Mouse (Mus musculus) left cerebral cortex, adult 2 months (tissue): Measurements from ENCODE around the gene Abcc12. TPM values are rescaled to one million over a fixed set of nuclear protein-coding genes. Genes with fewer than 3 reads are reported as not detected.
A peak's percentile ranks its signal among the peaks of the same experiment; 100 is the strongest.

Experiments used
- DNase-seq, 2 experiments: peaks; one replicate each; pipeline ENCODE4 v3.0.0; 2021 to 2022; ENCODE audit warnings: low spot score in 2 of 2, mixed read lengths in 1 of 2; ENCODE audit errors: extremely low spot score in 1 of 2
- H3K27ac ChIP-seq: fragments of 200-600 bp; 2 replicates; pipeline ENCODE4 v1.8.1; 2022
- H3K4me3 ChIP-seq: fragments of 200-600 bp; 2 replicates; pipeline ENCODE4 v1.8.1; 2022
- CTCF ChIP-seq: fragments of 200-600 bp; IDR thresholded peaks from 2 replicates; pipeline ENCODE4 v1.8.1; 2022; ENCODE audit warnings: antibody characterized with exemption, mild to moderate bottlenecking, moderate library complexity
- intact Hi-C: fragments of 180-260 bp; cut with DNase I; formaldehyde crosslinking; loops from one replicate; pipeline ENCODE4 v1.15.1; 2025
- total RNA-seq, 2 experiments: library from RNA; stranded (reverse); gene quantifications; 2 replicates each; pipeline ENCODE4 v1.2.3; 2021

Abcc12 gene
- total RNA-seq, 2 experiments from 2014 or later, result 0.23 to 0.42 TPM

DNA sequence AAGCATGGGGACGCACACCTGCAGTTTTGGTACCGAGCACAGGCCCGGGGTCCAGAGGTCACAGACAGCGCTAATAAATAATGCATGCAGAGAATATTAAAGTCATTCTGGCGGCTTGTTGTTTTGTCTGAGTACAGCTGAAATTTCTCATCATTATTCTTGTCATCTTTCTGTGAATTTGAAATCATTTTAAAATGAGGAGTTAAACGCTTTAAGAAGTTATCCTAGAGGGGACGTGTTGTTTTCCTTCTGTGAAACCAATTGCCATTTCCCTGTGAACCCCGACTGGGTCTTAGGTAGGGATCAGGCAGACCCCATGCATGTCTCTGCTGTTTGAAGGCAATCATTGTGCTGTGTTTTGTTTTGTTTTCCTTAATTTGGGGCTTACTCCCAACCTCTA lies 2.9 kb downstream of the Abcc12 start:
- intact Hi-C loops, result no loop called here
- TF ChIP-seq CTCF, result no peak
- H3K4me3 ChIP-seq, result no peak overlapping the region
- no peak for DNase-seq
- peak overlapping the region; percentile 60 for H3K27ac ChIP-seq

DNA sequence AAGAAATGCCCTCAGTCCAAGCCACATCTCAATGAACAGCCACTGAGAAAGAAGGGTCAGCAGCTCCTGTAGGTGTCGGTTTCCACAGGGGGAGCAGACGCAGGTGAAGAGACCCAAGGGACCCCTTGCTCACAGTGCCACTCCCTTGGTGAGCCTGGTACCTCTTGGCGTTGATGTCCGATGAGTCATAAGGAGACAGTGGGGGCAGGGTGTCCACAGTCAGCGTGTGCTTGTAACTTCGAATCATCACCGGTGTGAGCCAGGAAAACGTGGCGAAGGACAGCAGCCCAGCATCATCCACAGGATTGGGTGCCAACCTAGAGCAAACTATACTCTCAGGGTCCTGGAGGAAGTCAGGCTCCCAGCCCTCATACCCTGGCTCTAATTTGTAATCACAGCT lies 16.8 kb downstream of the Abcc12 start:
- intact Hi-C loops, result no loop called here
- DNase-seq, result no peak

DNA sequence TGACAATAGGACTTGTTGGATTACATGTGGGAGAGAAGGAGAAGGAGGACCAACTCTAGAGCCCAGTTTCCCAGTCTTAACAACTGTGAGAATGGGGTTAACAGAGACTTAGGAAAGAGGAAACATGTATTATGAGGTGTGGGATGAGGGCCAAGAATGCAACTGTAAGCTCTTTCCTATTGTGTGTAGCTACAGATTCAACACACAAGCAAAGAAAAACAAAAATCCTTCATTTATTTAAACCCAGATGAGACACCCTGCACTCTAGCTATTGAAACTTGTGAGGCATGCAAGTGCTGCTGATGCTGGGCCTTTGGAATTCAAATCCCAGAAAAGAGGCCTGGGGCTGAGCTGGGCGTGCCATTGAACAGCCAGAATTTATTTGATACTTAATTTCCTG lies 18.7 kb downstream of the Abcc12 start:
- no peak for DNase-seq
- TF ChIP-seq CTCF, result no peak
- intact Hi-C loops, result no loop called here
- Histone ChIP-seq H3K27ac (no peak overlapping the region), H3K4me3 (no peak overlapping the region)

More for the DNA sequence above, 16.8 kb downstream of the Abcc12 start:
- no peak overlapping the region for H3K4me3 ChIP-seq
- TF ChIP-seq CTCF, result no peak
- H3K27ac ChIP-seq, result no peak overlapping the region

DNA sequence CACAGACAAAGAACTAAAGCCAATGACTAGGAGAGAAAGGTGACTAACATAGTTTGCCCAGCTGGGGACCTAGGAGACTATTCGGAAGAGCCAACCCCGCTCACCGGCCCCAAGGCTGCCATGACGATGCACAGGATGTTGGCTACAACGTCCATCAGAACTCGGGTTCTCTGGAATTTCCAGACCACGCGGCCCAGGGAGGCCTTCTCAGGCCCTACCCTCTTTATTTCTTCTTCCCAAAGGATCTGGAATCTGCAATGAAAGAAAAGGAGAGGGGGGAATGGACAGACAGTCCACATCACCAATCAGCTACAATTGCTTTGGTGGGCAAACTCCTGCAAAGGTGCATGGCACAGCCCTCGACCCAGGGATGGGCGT lies 19.8 kb downstream of the Abcc12 start:
- TF ChIP-seq CTCF, result no peak
- no peak overlapping the region for H3K4me3 ChIP-seq
- intact Hi-C loops, result no loop called here
- H3K27ac ChIP-seq, result no peak overlapping the region
- no peak for DNase-seq

DNA sequence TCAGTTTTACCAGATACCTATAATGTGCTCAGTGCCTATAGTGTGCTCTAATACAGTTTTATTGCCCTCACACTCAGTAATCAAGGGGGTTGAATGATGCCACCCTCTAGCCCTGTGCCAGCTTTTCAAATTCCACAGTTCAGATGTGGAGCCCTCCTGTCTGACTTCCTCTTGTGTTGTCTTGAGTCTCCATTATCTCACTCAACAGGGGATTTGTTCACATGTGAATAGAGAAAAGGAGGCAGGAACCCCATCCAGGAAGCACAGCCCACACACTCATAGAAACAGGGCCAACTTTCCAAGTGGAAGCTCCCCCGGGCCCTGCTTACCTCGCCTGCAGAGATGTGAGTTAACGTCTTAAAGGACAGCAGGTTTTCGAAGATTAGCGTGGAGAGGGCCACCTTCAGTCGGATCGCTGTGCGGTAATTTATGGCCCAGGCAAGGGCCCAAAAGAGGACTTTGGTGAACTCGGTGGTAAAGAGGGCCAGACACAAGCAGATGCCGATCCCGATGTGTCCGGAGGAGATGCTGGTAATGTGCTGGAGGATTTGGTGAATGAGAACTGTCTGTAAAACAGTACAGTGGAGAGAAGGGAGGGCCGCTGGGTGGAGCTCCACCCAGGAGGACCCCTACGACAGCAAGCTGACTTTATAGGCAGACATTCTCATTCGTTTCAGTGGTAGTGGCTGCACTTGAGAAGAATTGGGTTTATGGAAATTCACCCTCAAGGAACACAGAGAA lies 20.4 kb downstream of the Abcc12 start:
- no peak overlapping the region for H3K27ac ChIP-seq
- intact Hi-C loops, result no loop called here
- DNase-seq, result no peak
- no peak overlapping the region for H3K4me3 ChIP-seq
- TF ChIP-seq CTCF, result no peak

DNA sequence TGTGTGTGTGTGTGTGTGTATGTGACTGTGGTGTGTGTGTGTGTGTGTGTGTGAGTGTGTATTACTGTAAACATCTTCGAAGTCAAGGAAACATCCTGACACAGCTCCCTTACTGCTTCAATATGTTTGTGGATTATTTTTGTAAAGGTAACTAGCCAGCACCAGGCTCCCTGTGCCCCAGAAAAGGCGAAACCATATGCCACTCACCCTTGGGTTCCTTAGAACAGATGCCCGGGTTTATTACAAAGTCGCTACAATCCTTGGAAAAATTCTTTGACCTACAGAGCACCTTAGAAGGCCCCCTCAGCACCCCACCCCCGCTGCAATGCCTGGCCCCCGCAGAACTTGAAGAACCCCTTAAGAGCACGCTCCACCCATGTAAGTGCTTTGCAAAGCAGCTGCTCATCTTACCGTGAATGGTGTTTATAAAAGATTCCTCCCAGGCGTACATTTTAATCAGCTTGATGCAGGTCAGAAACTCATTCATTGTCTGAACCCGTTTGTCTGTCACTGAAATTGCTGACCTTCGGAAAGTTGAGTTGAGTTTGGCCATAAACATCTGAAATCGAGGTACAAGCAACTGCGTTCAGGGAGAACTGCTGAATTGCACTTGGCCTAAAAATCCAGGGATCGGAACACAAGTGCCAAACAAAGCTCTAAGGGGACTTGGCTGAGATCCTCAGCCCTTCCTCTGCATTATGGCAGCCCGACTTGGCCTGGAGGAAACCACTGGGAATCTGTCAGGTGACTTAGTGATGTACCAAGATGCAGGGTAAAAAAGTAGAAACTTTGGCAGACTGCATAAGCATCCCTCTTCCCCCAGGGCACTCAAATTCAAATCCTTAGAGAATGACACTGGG lies 23.1 kb downstream of the Abcc12 start:
- H3K4me3 ChIP-seq, result no peak overlapping the region
- intact Hi-C loops, result no loop called here

DNA sequence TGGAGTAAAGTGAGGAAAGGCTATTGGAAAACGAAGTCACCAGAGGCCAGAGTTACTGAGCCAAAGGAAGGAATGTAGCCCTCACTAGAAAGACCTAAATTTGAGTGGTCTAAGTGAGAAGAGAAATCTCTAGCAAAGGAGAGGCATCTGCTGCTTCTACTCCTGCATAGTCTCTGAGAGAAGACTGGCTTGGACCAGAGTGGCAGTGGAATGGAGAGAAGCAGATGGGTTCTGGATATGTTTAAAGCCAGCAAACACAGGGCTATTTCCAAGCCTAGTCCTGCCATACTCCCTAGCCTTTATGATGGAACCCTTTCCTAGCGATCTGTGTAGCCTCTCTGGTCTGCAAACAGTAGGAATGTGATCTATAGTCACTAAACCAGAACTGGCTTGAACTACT lies 24.9 kb downstream of the Abcc12 start:
- intact Hi-C loops, result no loop called here
- DNase-seq, result no peak
- no peak overlapping the region for H3K4me3 ChIP-seq
- H3K27ac ChIP-seq, result no peak overlapping the region
- TF ChIP-seq CTCF, result no peak

More for the DNA sequence above, 23.1 kb downstream of the Abcc12 start:
- no peak for DNase-seq
- no peak overlapping the region for H3K27ac ChIP-seq
- TF ChIP-seq CTCF, result no peak

DNA sequence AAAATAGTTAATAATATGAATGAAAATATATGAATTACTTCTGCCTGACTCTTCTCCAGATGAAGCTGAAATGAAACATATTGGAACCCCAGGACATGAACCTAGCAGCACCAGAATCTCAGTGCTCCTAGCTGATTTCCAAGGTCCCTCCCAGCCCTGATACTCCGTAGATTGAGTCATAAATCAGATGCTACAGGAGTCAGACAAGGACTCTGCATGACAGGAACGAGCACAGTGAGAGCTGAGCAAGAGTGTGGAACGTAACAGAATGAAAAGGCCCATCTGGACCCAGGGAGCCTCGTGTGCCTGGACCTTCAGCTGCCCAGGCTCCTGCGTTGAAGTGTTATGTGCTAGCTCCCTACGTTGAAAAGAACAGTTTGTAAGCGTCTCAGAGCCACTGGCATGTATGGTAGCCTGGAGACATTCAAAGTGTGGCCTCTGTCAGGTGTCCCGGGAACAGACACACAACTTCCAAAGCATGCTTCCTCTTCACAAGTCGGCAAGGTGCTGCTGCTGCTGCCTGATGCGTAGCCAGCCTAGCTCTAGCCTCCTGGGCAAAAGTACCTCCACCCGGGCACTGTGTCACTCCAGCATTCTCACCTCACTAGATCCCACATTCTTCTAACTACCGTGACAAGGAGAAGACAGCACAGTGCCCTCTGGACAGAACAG lies 26.1 kb downstream of the Abcc12 start:
- Histone ChIP-seq H3K4me3 (no peak overlapping the region), H3K27ac (no peak overlapping the region)
- TF ChIP-seq CTCF, result no peak
- no peak for DNase-seq
- intact Hi-C loops, result no loop called here

DNA sequence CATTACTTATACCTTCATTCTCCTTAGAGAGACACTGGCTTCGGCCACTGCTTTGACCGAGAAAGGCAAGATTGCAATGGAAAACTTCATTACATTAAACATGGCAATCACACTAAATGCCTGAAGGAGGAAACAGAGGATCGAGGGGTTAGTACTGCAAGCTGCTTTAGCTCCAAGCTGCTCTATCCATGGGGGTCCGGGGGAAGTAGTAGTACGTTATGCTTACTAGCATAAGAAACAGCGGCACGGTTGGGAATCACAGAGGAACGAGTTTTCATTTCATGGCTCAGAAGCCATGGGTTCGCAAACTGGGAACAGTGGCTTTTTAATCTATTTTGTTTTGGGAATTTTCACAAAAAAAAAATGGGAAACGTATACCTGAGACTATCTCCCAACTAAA lies 30.0 kb downstream of the Abcc12 start:
- Histone ChIP-seq H3K4me3 (no peak overlapping the region), H3K27ac (no peak overlapping the region)
- intact Hi-C loops, result no loop called here
- no peak for TF ChIP-seq CTCF
- DNase-seq, result no peak

DNA sequence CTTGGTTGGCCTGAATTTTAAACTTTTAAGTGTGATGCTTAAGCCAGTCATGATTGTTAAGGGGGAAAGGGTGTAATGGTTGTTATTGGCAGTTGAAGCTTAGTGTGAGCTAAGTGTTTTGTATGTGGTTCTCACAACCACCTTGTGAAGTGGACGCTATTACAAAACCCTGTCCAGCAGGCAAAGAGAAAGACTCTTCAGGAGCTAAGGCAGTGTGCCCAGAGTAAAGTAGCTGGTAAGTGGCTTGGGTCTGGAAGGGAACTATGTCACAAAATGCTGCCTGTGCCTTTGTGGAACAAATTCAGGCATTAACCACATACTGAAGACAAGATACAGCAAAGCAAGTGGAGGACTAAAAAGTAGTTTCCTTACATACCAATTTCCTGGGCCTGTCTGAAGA lies 34.5 kb downstream of the Abcc12 start:
- TF ChIP-seq CTCF, result no peak
- DNase-seq, result no peak
- no peak overlapping the region for H3K27ac ChIP-seq
- intact Hi-C loops, result no loop called here
- no peak overlapping the region for H3K4me3 ChIP-seq

DNA sequence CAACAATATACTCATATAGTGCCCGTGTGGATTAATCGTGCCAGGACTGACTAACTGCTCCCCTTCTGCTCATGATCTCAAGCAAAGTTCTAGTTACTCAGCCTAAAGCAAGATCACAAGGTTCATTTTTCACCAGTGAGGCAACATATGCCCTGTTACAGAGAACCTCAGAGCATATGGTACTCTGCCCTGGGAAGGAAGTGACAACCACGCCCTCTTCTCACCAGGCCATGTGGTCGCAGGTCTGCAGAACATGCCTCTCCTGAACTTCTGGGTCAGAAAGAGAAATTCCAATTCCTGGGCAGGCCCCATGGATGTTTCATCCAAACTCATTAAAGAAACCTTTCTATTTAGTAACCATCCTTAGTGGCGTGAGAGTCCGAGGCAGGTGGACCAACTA lies 39.6 kb downstream of the Abcc12 start:
- no peak for TF ChIP-seq CTCF
- Histone ChIP-seq H3K27ac (no peak overlapping the region), H3K4me3 (no peak overlapping the region)
- DNase-seq, result no peak
- intact Hi-C loops, result no loop called here

DNA sequence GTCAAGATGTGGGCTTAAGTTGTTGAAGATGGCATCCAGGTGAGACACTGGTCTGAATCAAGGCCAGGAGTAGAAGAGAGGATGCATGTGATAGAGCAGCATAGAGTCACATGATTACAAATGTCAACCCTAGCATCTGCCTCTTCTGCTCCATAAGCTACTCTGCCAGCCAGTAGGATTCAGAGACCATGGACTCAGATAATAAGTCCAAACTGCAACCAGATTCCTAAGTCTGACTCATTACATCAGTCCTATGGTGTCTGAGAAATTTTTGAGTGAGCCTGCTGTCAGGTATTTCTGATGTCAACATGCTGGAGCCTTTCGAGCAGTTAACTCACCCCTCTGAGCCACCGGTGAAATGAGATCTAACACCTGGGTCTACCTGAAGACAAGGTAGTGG lies 40.1 kb downstream of the Abcc12 start:
- TF ChIP-seq CTCF, result no peak
- no peak for DNase-seq
- no peak overlapping the region for H3K27ac ChIP-seq
- no peak overlapping the region for H3K4me3 ChIP-seq
- intact Hi-C loops, result no loop called here
